Mouse (Mus musculus) brain, embryonic 14.5 days (tissue): ENCODE results near the gene Tnfsfm13.

Experiments used
- CTCF ChIP-seq: fragments of 200-500 bp; IDR thresholded peaks from 2 replicates; pipeline ENCODE4 v1.5.1; 2012; ENCODE audit warnings: inconsistent platforms, mild to moderate bottlenecking, moderate library complexity, borderline replicate concordance; ENCODE audit not compliant: insufficient read depth, insufficient read length; ENCODE audit errors: extremely low read depth
- POLR2A ChIP-seq: fragments of 200-500 bp; IDR thresholded peaks from 2 replicates; pipeline ENCODE4 v1.6.1; 2012; ENCODE audit warnings: mild to moderate bottlenecking, inconsistent platforms, borderline replicate concordance; ENCODE audit not compliant: poor library complexity, insufficient read depth, insufficient read length, severe bottlenecking; ENCODE audit errors: extremely low read depth

DNA sequence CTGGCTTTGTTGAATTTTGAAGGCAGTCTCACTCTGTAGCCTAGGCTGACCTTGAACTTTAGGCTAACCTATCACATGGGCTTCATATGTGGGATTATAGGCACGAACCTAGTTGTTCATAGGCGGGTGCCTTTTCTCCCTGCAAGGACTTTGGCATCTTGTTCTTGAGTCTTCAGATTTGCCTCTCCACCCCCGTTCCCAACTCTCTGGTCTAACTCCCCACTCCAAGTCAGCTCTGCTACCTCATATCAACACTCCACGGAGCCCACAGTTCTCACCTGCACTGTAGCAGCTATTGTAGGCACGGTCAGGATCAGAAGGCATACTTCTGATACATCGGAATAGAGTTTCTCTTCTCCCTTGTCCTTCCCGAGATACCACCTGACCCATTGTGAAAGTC, 12.3 kb downstream of the Tnfsfm13 start:
- TF ChIP-seq POLR2A, result no peak
- no peak for TF ChIP-seq CTCF
